Mouse (Mus musculus): ENCODE measurements at regions not wholly inside any gene's neighbourhood (a gene's known extent, or its start where the extent isn't known, plus 50 kb on each side); places are given as distances from the start of the nearest gene placed in this dataset.

GRCm38 (mm10) chr7:117106691-117107191 is 274.0 kb upstream of the Xylt1 start:
- DNase-seq (ENCODE audit: inconsistent ontology term) = no peak

GRCm38 (mm10) chr7:117108391-117108790 is 272.4 kb upstream of the Xylt1 start:
- DNase-seq (ENCODE audit: inconsistent ontology term) = no peak

GRCm38 (mm10) chr7:117127728-117128127 is 253.1 kb upstream of the Xylt1 start:
- DNase-seq (ENCODE audit: inconsistent ontology term) = no peak

GRCm38 (mm10) chr7:117134869-117135268 is 245.9 kb upstream of the Xylt1 start:
- no peak for DNase-seq (ENCODE audit: inconsistent ontology term)

GRCm38 (mm10) chr7:117138681-117139080 is 242.1 kb upstream of the Xylt1 start:
- DNase-seq (ENCODE audit: inconsistent ontology term) = no peak

- peak; percentile 86 for DNase-seq (ENCODE audit: inconsistent ontology term)
Observed at GRCm38 (mm10) chr7:117139245-117139970, 241.4 kb upstream of the Xylt1 start.

GRCm38 (mm10) chr7:117139971-117140247 is 240.9 kb upstream of the Xylt1 start:
- no peak for DNase-seq (ENCODE audit: inconsistent ontology term)

- DNase-seq (ENCODE audit: inconsistent ontology term) = no peak
Observed at GRCm38 (mm10) chr7:117146809-117147208, 234.0 kb upstream of the Xylt1 start.

- DNase-seq (ENCODE audit: inconsistent ontology term) = no peak
Observed at GRCm38 (mm10) chr7:117150355-117150754, 230.4 kb upstream of the Xylt1 start.

- no peak for DNase-seq (ENCODE audit: inconsistent ontology term)
Observed at GRCm38 (mm10) chr7:117153826-117154550, 226.8 kb upstream of the Xylt1 start.

GRCm38 (mm10) chr7:117161193-117161908 is 219.4 kb upstream of the Xylt1 start:
- no peak for DNase-seq (ENCODE audit: inconsistent ontology term)

GRCm38 (mm10) chr7:117174811-117175422 is 205.9 kb upstream of the Xylt1 start:
- DNase-seq (ENCODE audit: inconsistent ontology term) = no peak

- no peak for DNase-seq (ENCODE audit: inconsistent ontology term)
Observed at GRCm38 (mm10) chr7:117184011-117184410, 196.8 kb upstream of the Xylt1 start.

GRCm38 (mm10) chr7:117185891-117186290 is 194.9 kb upstream of the Xylt1 start:
- DNase-seq (ENCODE audit: inconsistent ontology term) = no peak

- DNase-seq (ENCODE audit: inconsistent ontology term) = no peak
Observed at GRCm38 (mm10) chr7:117196611-117197010, 184.2 kb upstream of the Xylt1 start.

- DNase-seq (ENCODE audit: inconsistent ontology term) = no peak
Observed at GRCm38 (mm10) chr7:117226294-117226693, 154.5 kb upstream of the Xylt1 start.

GRCm38 (mm10) chr7:117229619-117230018 is 151.2 kb upstream of the Xylt1 start:
- peak; percentile 6 for DNase-seq (ENCODE audit: inconsistent ontology term)

- DNase-seq (ENCODE audit: inconsistent ontology term) = no peak
Observed at GRCm38 (mm10) chr7:117256819-117257218, 124.0 kb upstream of the Xylt1 start.

- DNase-seq (ENCODE audit: inconsistent ontology term) = no peak
Observed at GRCm38 (mm10) chr7:117258557-117258956, 122.2 kb upstream of the Xylt1 start.

GRCm38 (mm10) chr7:117259151-117259550 is 121.6 kb upstream of the Xylt1 start:
- DNase-seq (ENCODE audit: inconsistent ontology term) = no peak

- no peak for DNase-seq (ENCODE audit: inconsistent ontology term)
Observed at GRCm38 (mm10) chr7:117259674-117260294, 121.0 kb upstream of the Xylt1 start.

GRCm38 (mm10) chr7:117260596-117260995 is 120.2 kb upstream of the Xylt1 start:
- DNase-seq (ENCODE audit: inconsistent ontology term) = no peak
